ENCODE assay signal across 12 mouse cellular contexts in genomic region chr11:89065297-89065696, GRCm38 (mm10). TPM values are rescaled to one million over a fixed set of nuclear protein-coding genes. Genes with fewer than 3 reads are reported as not detected.
DNase-seq lines count a peak whose midpoint lies in the region; ATAC-seq and TF ChIP-seq lines count a peak whose summit lies in the region.
"Had no signal": no experiment of that assay in that cellular context is flagged by ENCODE, and none has a peak within 500 bp of the region (broad histone marks: within the 10 kb centered on the region; RNA-seq: fewer than 3 reads in every experiment).

No protein-coding gene starts in this region.

- TF ChIP-seq POLR2A in heart, adult 2 months (IDR thresholded peaks at IDR 0.05; ENCODE audit: insufficient read depth, low read depth, low read length) = no peak
- no peak for TF ChIP-seq POLR2A in brain, embryonic 14.5 days (IDR thresholded peaks at IDR 0.05; ENCODE audit: borderline replicate concordance, extremely low read depth, insufficient read depth, insufficient read length, poor library complexity, severe bottlenecking)

- no peak overlapping the region for H3K9ac ChIP-seq in heart, adult 2 months (ENCODE audit: low read depth, low read length)
- no peak overlapping the region for H3K9ac ChIP-seq in neural tube, embryonic 15.5 days (replicated peaks)
- H3K9ac ChIP-seq: midbrain, embryonic 15.5 days had no signal

- H3K9me3 ChIP-seq in neural tube, embryonic 15.5 days (replicated peaks) = no peaks in the 10 kb centered on the region
- H3K9me3 ChIP-seq: midbrain, embryonic 15.5 days had no signal

- H3K4me2 ChIP-seq in neural tube, embryonic 15.5 days = no peak overlapping the region
- H3K4me2 ChIP-seq: midbrain, embryonic 15.5 days had no signal

- ATAC-seq in neural tube, embryonic 15.5 days (ENCODE audit: low FRiP score) = no peak
- no peak for ATAC-seq in monocyte, adult 5-6 weeks (replicated peaks; ENCODE audit: insufficient number of reproducible peaks, low FRiP score, low TSS enrichment, poor library complexity, severe bottlenecking)
- ATAC-seq: intestine, embryonic 16.5 days; midbrain, embryonic 15.5 days; Patski had no signal

- no peak for DNase-seq in heart, adult 2 months
- DNase-seq in heart, adult 8-10 months (ENCODE audit: low spot score) = no peak
- peak; percentile 29 for DNase-seq in neural tube, embryonic 10.5 days (ENCODE audit: extremely low spot score, low spot score)
- DNase-seq in brain, embryonic 14.5 days (ENCODE audit: low read depth) = no peak
- peak; percentile 79 for DNase-seq in thymus, postnatal 25 days
- DNase-seq in left cerebral cortex, adult 11 months (ENCODE audit: low spot score) = no peak
- DNase-seq: left cerebral cortex, postnatal 4 days had no signal

- no peaks in the 10 kb centered on the region; the same call in 1 of the 2 replicates for H3K36me3 ChIP-seq in heart, adult 2 months (ENCODE audit: control insufficient read depth, insufficient read depth, low read length)
- H3K36me3 ChIP-seq in neural tube, embryonic 15.5 days = no peaks in the 10 kb centered on the region
- H3K36me3 ChIP-seq: midbrain, embryonic 15.5 days had no signal

- peaks cover 11% of the 10 kb centered on the region; the same call in 1 of the 2 replicates for H3K4me1 ChIP-seq in heart, adult 2 months (ENCODE audit: control insufficient read depth, insufficient read depth, low read length)
- no peaks in the 10 kb centered on the region for H3K4me1 ChIP-seq in neural tube, embryonic 15.5 days
- H3K4me1 ChIP-seq: midbrain, embryonic 15.5 days had no signal

- no peak overlapping the region for H3K4me3 ChIP-seq in heart, adult 2 months
- no peak overlapping the region for H3K4me3 ChIP-seq in neural tube, embryonic 15.5 days (replicated peaks)
- H3K4me3 ChIP-seq: midbrain, embryonic 15.5 days had no signal

- TF ChIP-seq CTCF in heart, adult 2 months (IDR thresholded peaks at IDR 0.05) = peak; percentile 66
- peak; percentile 19; the same call in 1 of the 2 replicates for TF ChIP-seq CTCF in brain, embryonic 14.5 days (IDR thresholded peaks at IDR 0.05; ENCODE audit: borderline replicate concordance, extremely low read depth, insufficient read depth, insufficient read length)

- H3K79me2 ChIP-seq in heart, adult 2 months (replicated peaks; ENCODE audit: control insufficient read depth, insufficient read depth, low read length) = no peaks in the 10 kb centered on the region

- no peak overlapping the region for H3K27ac ChIP-seq in heart, adult 2 months
- no peak overlapping the region for H3K27ac ChIP-seq in neural tube, embryonic 15.5 days (replicated peaks)
- H3K27ac ChIP-seq: midbrain, embryonic 15.5 days had no signal

- WGBS in heart, adult 2 months = over 99% methylated on average over 3 of the region's 3 CpGs
- WGBS in neural tube, embryonic 15.5 days = 95% methylated on average over 3 of the region's 3 CpGs

- intact Hi-C loops in heart, adult 2 months (cut with DNase I) = no loop called here

- TF ChIP-seq EP300 in heart, adult 2 months (IDR thresholded peaks at IDR 0.05; ENCODE audit: insufficient read depth, low read depth, low read length) = no peak

- no peaks in the 10 kb centered on the region for H3K27me3 ChIP-seq in heart, adult 2 months (ENCODE audit: control insufficient read depth, insufficient read depth, low read length)
- no peaks in the 10 kb centered on the region for H3K27me3 ChIP-seq in neural tube, embryonic 15.5 days (replicated peaks)
- H3K27me3 ChIP-seq: midbrain, embryonic 15.5 days; Patski had no signal

RNA-seq across cellular contexts. Expression of gene Dgke, which starts 1.4 kb away (rescaled TPM):
- total RNA-seq in heart, adult 2 months (2021) = 10 to 100 TPM in 1 of 2 experiments, 1 to 10 TPM in 1; 9.3 to 12.4 TPM
- 5.6 and 8.2 TPM in 2 replicates for polyA plus RNA-seq in heart, adult 2 months (2012; rRNA removed)
- 10 to 100 TPM in 2 of 4 experiments, 1 to 10 TPM in 2; 7.6 to 14.8 (median 11.0) TPM for total RNA-seq in heart, adult 8-10 months (2022)
- polyA plus RNA-seq in neural tube, embryonic 15.5 days (2015; fragmentation: Nextera tagmentation; extraction: Ambion mirVana) = 16.0 and 17.5 TPM in 2 replicates
- polyA plus RNA-seq in brain, embryonic 14.5 days (2012; rRNA removed) = 18.4 and 23.1 TPM in 2 replicates
- total RNA-seq in monocyte, adult 5-6 weeks (2017) = 4.6 to 8.2 TPM (median 8.2 TPM) in 3 replicates

RNA-seq across cellular contexts. Expression of gene Gm525, which starts 8.3 kb away (rescaled TPM):
- total RNA-seq in heart, adult 2 months (2021) = not detected
- polyA plus RNA-seq in heart, adult 2 months (2012; rRNA removed) = 0.27 TPM in 1 of 2 replicates, not detected in the other
- under 1 TPM in 1 of 4 experiments, not detected in 3; 0.60 TPM for total RNA-seq in heart, adult 8-10 months (2022)
- 9.3 TPM in 1 of 2 replicates, not detected in the other for polyA plus RNA-seq in neural tube, embryonic 15.5 days (2015; fragmentation: Nextera tagmentation; extraction: Ambion mirVana)
- polyA plus RNA-seq in brain, embryonic 14.5 days (2012; rRNA removed) = 0.56 TPM in 1 of 2 replicates, not detected in the other
- total RNA-seq in monocyte, adult 5-6 weeks (2017) = not detected in 3 replicates
- total RNA-seq: left cerebral cortex, postnatal 4 days had no signal
- polyA plus RNA-seq: midbrain, embryonic 15.5 days; Patski had no signal

Comparison
In these comparisons a context has a peak if more than half of its experiments do, and no peak if none do; other contexts are left out.
1. DNase-seq: peak in neural tube, embryonic 10.5 days (single experiment) and thymus, postnatal 25 days (single experiment); none in heart, adult 2 months (0 of 2), heart, adult 8-10 months (single experiment), brain, embryonic 14.5 days (single experiment) and left cerebral cortex, adult 11 months (single experiment).